Mouse (Mus musculus): ENCODE data around the gene Rhobtb1.

Gene Rhobtb1

GRCm38 (mm10) chr10:69245906-69246668, 94.9 kb downstream of the Rhobtb1 start:
- DNase-seq (ENCODE audit: low read depth, low spot score) = no peak

GRCm38 (mm10) chr10:69246762-69247161, 95.5 kb downstream of the Rhobtb1 start:
- no peak for DNase-seq (ENCODE audit: low read depth, low spot score)

- no peak for DNase-seq (ENCODE audit: low read depth, low spot score)
Observed at GRCm38 (mm10) chr10:69247311-69248033, 96.2 kb downstream of the Rhobtb1 start.

GRCm38 (mm10) chr10:69248261-69249160, 97.3 kb downstream of the Rhobtb1 start:
- DNase-seq (ENCODE audit: low read depth, low spot score) = no peak

GRCm38 (mm10) chr10:69251254-69251653, 100.0 kb downstream of the Rhobtb1 start:
- no peak for DNase-seq (ENCODE audit: low read depth, low spot score)

GRCm38 (mm10) chr10:69252112-69253074, 101.2 kb downstream of the Rhobtb1 start:
- DNase-seq (ENCODE audit: low read depth, low spot score) = no peak

GRCm38 (mm10) chr10:69253075-69253685, 101.9 kb downstream of the Rhobtb1 start:
- no peak for DNase-seq (ENCODE audit: low read depth, low spot score)

GRCm38 (mm10) chr10:69253686-69254080, 102.4 kb downstream of the Rhobtb1 start:
- no peak for DNase-seq (ENCODE audit: low read depth, low spot score)

GRCm38 (mm10) chr10:69254390-69254847, 103.2 kb downstream of the Rhobtb1 start:
- no peak for DNase-seq (ENCODE audit: low read depth, low spot score)

- DNase-seq (ENCODE audit: low read depth, low spot score) = no peak
Observed at GRCm38 (mm10) chr10:69255594-69255993, 104.4 kb downstream of the Rhobtb1 start.

- no peak for DNase-seq (ENCODE audit: low read depth, low spot score)
Observed at GRCm38 (mm10) chr10:69257592-69258133, 106.4 kb downstream of the Rhobtb1 start.

- DNase-seq (ENCODE audit: low read depth, low spot score) = no peak
Observed at GRCm38 (mm10) chr10:69258588-69258987, 107.4 kb downstream of the Rhobtb1 start.

- DNase-seq (ENCODE audit: low read depth, low spot score) = no peak
Observed at GRCm38 (mm10) chr10:69259161-69259560, 107.9 kb downstream of the Rhobtb1 start.

- DNase-seq (ENCODE audit: low read depth, low spot score) = no peak
Observed at GRCm38 (mm10) chr10:69259929-69260328, 108.7 kb downstream of the Rhobtb1 start.

GRCm38 (mm10) chr10:69262918-69263822, 111.9 kb downstream of the Rhobtb1 start:
- DNase-seq (ENCODE audit: low read depth, low spot score) = no peak

GRCm38 (mm10) chr10:69263906-69264305, 112.7 kb downstream of the Rhobtb1 start:
- no peak for DNase-seq (ENCODE audit: low read depth, low spot score)

- DNase-seq (ENCODE audit: low read depth, low spot score) = no peak
Observed at GRCm38 (mm10) chr10:69265421-69265820, 114.2 kb downstream of the Rhobtb1 start.

- no peak for DNase-seq (ENCODE audit: low read depth, low spot score)
Observed at GRCm38 (mm10) chr10:69268061-69268643, 116.9 kb downstream of the Rhobtb1 start.

Measured in ES-CJ7 (cell line).